Mouse (Mus musculus) forebrain, embryonic 16.5 days (tissue): Measurements from ENCODE around the gene Cd2ap. TPM values are rescaled to one million over a fixed set of nuclear protein-coding genes. Genes with fewer than 3 reads are reported as not detected.

Source experiments
- ATAC-seq: fragments of 200-750 bp; cut with Nextera tagmentation; 2 replicates; pipeline ENCODE4 v1.8.0; 2017; ENCODE audit warnings: mild to moderate bottlenecking, moderate library complexity
- H3K27ac ChIP-seq: fragments of 300-500 bp; sonication (generic); 2 replicates; pipeline ENCODE4 v1.5.1; 2014; ENCODE audit warnings: low read length, control low read depth
- H3K27me3 ChIP-seq: fragments of 300-500 bp; sonication (generic); replicated peaks from 2 replicates; pipeline ENCODE4 v1.6.1; 2014; ENCODE audit warnings: low read length; ENCODE audit not compliant: control insufficient read depth, insufficient read depth
- H3K36me3 ChIP-seq: fragments of 300-500 bp; sonication (generic); 2 replicates; pipeline ENCODE4 v1.6.1; 2014; ENCODE audit not compliant: control insufficient read depth, insufficient read depth
- H3K4me1 ChIP-seq: fragments of 300-500 bp; sonication (generic); replicated peaks from 2 replicates; pipeline ENCODE4 v1.6.1; 2014; ENCODE audit warnings: low read length; ENCODE audit not compliant: control insufficient read depth, insufficient read depth
- H3K4me2 ChIP-seq: fragments of 300-500 bp; sonication (generic); 2 replicates; pipeline ENCODE4 v1.6.1; 2014; ENCODE audit warnings: mild to moderate bottlenecking, low read length, control low read depth
- H3K4me3 ChIP-seq: fragments of 300-500 bp; sonication (generic); replicated peaks from 2 replicates; pipeline ENCODE4 v1.5.1; 2014; ENCODE audit warnings: mild to moderate bottlenecking, low read length, control low read depth
- H3K9ac ChIP-seq: fragments of 300-500 bp; sonication (generic); replicated peaks from 2 replicates; pipeline ENCODE4 v1.6.1; 2014; ENCODE audit warnings: low read depth, low read length, control low read depth
- H3K9me3 ChIP-seq: fragments of 300-500 bp; sonication (generic); 2 replicates; pipeline ENCODE4 v1.6.1; 2016; ENCODE audit warnings: low read length; ENCODE audit not compliant: control insufficient read depth
- WGBS: fragments of 180-500 bp; shearing (Covaris S2); extraction: QIAGEN DNeasy Blood & Tissue Kit; methylation state at CpG from one replicate; pipeline ENCODE4 v1.1.7; 2014; 5-methylcytosine and 5-hydroxymethylcytosine counted together
- polyA plus RNA-seq: library from polyadenylated mRNA; unstranded; fragments of >200 nt; fragmentation: Nextera tagmentation; extraction: Ambion mirVana; gene quantifications from 2 replicates; pipeline ENCODE4 v1.2.1, GENCODE M21; 2015

Cd2ap gene
- polyA plus RNA-seq, 1 experiment from 2014 or later, result 7.4 TPM

DNA sequence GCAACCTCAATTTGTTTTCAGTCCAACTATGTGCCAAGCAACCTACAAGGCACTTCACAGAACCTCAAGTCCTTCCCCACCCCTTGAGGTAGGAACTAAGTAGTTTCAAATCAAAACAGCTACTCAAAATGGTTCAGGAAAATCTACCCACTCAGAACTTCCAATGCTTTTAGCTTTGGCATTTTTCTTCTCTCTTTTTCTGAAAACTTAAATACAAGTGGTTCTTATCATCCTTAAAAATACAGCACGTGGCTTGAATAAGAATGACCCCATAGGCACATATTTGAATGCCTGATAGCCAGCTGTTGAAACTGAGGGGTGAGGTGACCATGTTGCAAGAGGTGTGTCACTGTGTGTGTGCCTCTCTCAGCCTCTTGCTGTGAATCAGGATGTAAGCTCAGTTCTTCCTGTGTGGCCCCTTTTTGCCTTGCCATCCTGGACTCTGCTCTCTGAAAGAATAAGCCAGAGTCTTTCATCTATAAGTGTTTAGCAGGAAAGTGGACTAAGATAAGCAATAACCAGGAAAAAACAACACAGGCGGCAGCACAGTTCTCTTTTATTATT lies 84.0 kb downstream of the Cd2ap start:
- no peak overlapping the region for H3K4me3 ChIP-seq
- H3K4me2 ChIP-seq, result no peak overlapping the region
- H3K9ac ChIP-seq, result no peak overlapping the region
- H3K27ac ChIP-seq, result no peak overlapping the region
- H3K9me3 ChIP-seq, result no peaks in the 10 kb centered on the region
- H3K27me3 ChIP-seq, result no peaks in the 10 kb centered on the region
- WGBS, result 84% methylated on average over 2 of the region's 2 CpGs
- ATAC-seq, result no peak
- H3K36me3 ChIP-seq, result no peaks in the 10 kb centered on the region
- H3K4me1 ChIP-seq, result no peaks in the 10 kb centered on the region

GRCm38 (mm10) chr17:42790787-42791186 lies 85.7 kb downstream of the Cd2ap start:
- Histone ChIP-seq H3K36me3 (no peaks in the 10 kb centered on the region), H3K9me3 (no peaks in the 10 kb centered on the region), H3K9ac (no peak overlapping the region), H3K4me3 (no peak overlapping the region), H3K4me2 (no peak overlapping the region), H3K27ac (no peak overlapping the region), H3K4me1 (no peaks in the 10 kb centered on the region), H3K27me3 (no peaks in the 10 kb centered on the region)
- WGBS, result 70% methylated on average over 1 of the region's 1 CpGs
- no peak for ATAC-seq

DNA sequence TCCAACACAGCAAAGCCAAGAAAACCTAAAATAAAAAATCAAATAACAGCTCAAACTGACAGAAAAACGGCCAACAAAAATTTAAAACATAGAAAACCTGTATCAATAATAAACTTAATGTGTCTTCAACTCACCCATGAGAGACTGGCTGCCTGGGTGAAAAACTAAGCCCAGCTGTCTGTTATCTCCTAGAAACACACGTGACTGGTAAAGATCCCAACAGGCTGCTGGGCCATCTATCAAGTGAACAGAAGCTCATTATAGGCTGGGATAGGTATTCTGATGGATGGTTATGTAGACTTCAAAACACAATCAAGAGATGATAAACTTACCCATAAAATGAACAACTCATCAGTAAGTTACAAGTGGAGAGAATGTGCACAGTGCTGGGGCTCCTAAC lies 86.7 kb downstream of the Cd2ap start:
- no peak for ATAC-seq
- no peaks in the 10 kb centered on the region for H3K4me1 ChIP-seq
- no peak overlapping the region for H3K27ac ChIP-seq
- H3K9ac ChIP-seq, result no peak overlapping the region
- no peak overlapping the region for H3K4me2 ChIP-seq
- 92% methylated on average over 2 of the region's 2 CpGs for WGBS
- H3K4me3 ChIP-seq, result no peak overlapping the region
- H3K36me3 ChIP-seq, result no peaks in the 10 kb centered on the region
- H3K9me3 ChIP-seq, result no peaks in the 10 kb centered on the region
- H3K27me3 ChIP-seq, result no peaks in the 10 kb centered on the region

- 89% methylated on average over 5 of the region's 5 CpGs for WGBS
- H3K27me3 ChIP-seq, result no peaks in the 10 kb centered on the region
- H3K4me2 ChIP-seq, result no peak overlapping the region
- H3K27ac ChIP-seq, result no peak overlapping the region
- H3K4me1 ChIP-seq, result no peaks in the 10 kb centered on the region
- no peaks in the 10 kb centered on the region for H3K9me3 ChIP-seq
- no peak overlapping the region for H3K4me3 ChIP-seq
- no peak for ATAC-seq
- no peak overlapping the region for H3K9ac ChIP-seq
- no peaks in the 10 kb centered on the region for H3K36me3 ChIP-seq
Observed at GRCm38 (mm10) chr17:42788686-42789453, 87.6 kb downstream of the Cd2ap start.

DNA sequence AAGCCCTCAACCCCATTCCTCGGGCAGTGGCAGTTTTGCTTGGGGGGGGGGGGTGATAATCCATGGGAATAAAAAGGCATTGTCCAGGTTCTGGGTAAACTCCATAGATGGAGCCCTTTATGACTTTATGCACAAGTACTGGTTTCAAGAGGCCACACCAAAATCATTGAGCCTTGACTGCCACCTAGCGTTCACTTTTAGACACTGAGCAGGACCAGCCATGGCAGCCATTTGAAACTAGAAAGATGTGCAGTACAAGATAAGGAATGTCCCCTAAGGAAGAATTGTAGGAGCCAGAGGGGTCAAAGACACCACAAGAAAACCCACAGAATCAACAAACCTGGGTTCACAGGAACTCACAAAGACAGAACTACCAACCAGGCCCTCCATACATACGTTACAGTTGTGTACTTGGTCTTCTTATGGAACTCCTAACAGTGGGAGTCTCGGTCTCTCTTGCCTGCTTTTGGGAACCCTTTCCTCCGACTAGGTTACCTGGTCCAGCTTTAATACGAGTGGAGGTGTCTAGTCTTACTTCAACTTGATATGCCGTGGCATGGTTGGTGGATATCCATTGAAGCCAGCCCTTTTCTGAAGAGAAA lies 94.2 kb downstream of the Cd2ap start:
- no peaks in the 10 kb centered on the region for H3K36me3 ChIP-seq
- H3K9ac ChIP-seq, result no peak overlapping the region
- H3K4me2 ChIP-seq, result no peak overlapping the region
- peak; percentile 90 for ATAC-seq
- H3K4me3 ChIP-seq, result no peak overlapping the region
- no peak overlapping the region for H3K27ac ChIP-seq
- H3K4me1 ChIP-seq, result no peaks in the 10 kb centered on the region
- H3K27me3 ChIP-seq, result no peaks in the 10 kb centered on the region
- H3K9me3 ChIP-seq, result no peaks in the 10 kb centered on the region
- WGBS, result 55% methylated on average over 7 of the region's 7 CpGs

GRCm38 (mm10) chr17:42753791-42754190 lies 122.7 kb downstream of the Cd2ap start:
- Histone ChIP-seq H3K36me3 (no peaks in the 10 kb centered on the region), H3K27me3 (no peaks in the 10 kb centered on the region), H3K4me3 (no peak overlapping the region), H3K4me2 (no peak overlapping the region), H3K4me1 (no peaks in the 10 kb centered on the region), H3K9me3 (no peaks in the 10 kb centered on the region), H3K9ac (no peak overlapping the region), H3K27ac (no peak overlapping the region)
- no peak for ATAC-seq
- WGBS, result 62% methylated on average over 2 of the region's 2 CpGs

GRCm38 (mm10) chr17:42752173-42752572 lies 124.3 kb downstream of the Cd2ap start:
- Histone ChIP-seq H3K9ac (no peak overlapping the region), H3K27ac (no peak overlapping the region), H3K27me3 (no peaks in the 10 kb centered on the region), H3K4me3 (no peak overlapping the region), H3K4me2 (no peak overlapping the region), H3K9me3 (no peaks in the 10 kb centered on the region), H3K36me3 (no peaks in the 10 kb centered on the region), H3K4me1 (no peaks in the 10 kb centered on the region)
- no peak for ATAC-seq
- WGBS, result 90% methylated on average over 2 of the region's 2 CpGs

DNA sequence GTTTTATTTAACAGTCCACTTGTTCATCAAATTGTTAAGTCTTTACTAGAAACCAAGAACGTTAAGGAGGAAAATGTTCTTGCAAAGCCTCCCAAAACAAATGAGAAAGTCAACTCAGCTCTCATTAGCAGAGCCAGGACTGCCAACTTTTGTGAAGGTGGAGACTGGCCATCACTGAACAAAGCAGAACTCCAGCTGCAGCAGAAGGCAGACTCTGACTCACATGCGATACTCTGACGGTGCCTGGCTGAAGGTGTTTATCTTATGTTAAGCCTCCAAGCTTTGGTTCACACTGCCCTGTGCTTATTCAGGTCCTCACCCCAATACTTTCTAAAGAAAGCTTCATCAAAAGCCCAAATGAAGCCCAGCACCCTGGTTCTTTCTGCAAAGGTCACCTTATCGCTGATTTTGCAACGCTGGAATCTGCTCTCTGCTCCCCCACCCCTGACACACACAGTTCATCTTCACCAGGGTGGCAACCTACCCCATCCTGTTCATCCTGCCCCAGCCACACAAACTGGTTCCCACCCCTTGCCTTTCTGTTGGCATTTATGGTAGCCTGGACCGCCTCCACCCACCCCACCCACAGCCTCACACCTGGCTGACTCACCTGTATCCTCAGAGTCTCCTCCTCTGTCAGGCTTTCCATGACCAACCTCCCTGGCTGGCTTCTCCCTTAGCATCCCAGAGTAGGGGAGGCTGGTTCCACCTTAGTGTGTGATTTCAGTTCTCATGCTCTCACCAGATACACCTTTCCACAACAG lies 130.6 kb downstream of the Cd2ap start:
- 79% methylated on average over 6 of the region's 6 CpGs for WGBS
- no peak for ATAC-seq

More for the DNA sequence above, 130.6 kb downstream of the Cd2ap start:
- Histone ChIP-seq H3K9me3 (no peaks in the 10 kb centered on the region), H3K27ac (no peak overlapping the region), H3K4me1 (no peaks in the 10 kb centered on the region), H3K9ac (no peak overlapping the region), H3K36me3 (no peaks in the 10 kb centered on the region), H3K27me3 (no peaks in the 10 kb centered on the region), H3K4me3 (no peak overlapping the region), H3K4me2 (no peak overlapping the region)
